In the genomic region with DNA sequence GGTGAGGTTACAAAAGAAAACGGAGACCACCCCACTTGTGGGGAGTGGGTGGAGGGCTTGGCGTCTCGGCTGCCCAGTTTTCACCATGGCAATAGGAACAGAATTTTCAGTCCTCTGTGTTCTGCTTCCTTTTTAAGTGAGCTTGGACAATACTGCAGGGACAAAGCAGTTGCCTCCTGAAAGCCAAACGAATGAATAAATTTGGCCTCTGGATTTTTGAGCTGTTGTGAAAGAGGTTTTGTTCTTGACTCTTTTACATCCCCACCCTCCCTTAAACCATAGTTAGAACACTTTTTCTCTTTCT, we compare ENCODE assay signal across 18 mouse cellular contexts.
DNase-seq lines count a peak whose midpoint lies in the region; ATAC-seq and TF ChIP-seq lines count a peak whose summit lies in the region.
"Had no signal": no experiment of that assay in that cellular context is flagged by ENCODE, and none has a peak within 500 bp of the region (broad histone marks: within the 10 kb centered on the region; RNA-seq: fewer than 3 reads in every experiment).

No protein-coding gene starts in this region.

- WGBS in cerebellum, adult 2 months, result 50% methylated on average over 4 of the region's 4 CpGs
- 8% methylated on average over 4 of the region's 4 CpGs for WGBS in forebrain, embryonic 16.5 days

- TF ChIP-seq POLR2A in cerebellum, adult 2 months (IDR thresholded peaks at IDR 0.05; ENCODE audit: borderline replicate concordance, insufficient read depth, low read length), result no peak

- H3K27ac ChIP-seq in cerebellum, adult 2 months (ENCODE audit: insufficient read depth, low read length), result peak overlapping the region; percentile 58; the same call in 1 of the 2 replicates
- H3K27ac ChIP-seq in forebrain, embryonic 16.5 days (ENCODE audit: low read length), result no peak overlapping the region
- H3K27ac ChIP-seq: left cerebral cortex, adult 2 months; limb, embryonic 12.5 days; macrophage; stomach, embryonic 15.5 days had no signal

- H3K9ac ChIP-seq in forebrain, embryonic 16.5 days (replicated peaks; ENCODE audit: low read depth, low read length), result no peak overlapping the region
- H3K9ac ChIP-seq: limb, embryonic 12.5 days; stomach, embryonic 15.5 days had no signal

- no peaks in the 10 kb centered on the region for H3K36me3 ChIP-seq in forebrain, embryonic 16.5 days (ENCODE audit: control insufficient read depth, insufficient read depth)
- H3K36me3 ChIP-seq: limb, embryonic 12.5 days; stomach, embryonic 15.5 days had no signal

- no peak for DNase-seq in cerebellum, adult 2 months
- DNase-seq in cerebellum, postnatal 4 days (ENCODE audit: low spot score in 2 of 2), result no peak
- peak; percentile 40 for DNase-seq in embryo, embryonic 10 days (ENCODE audit: low spot score)
- DNase-seq in mesoderm, embryonic 11.5 days (ENCODE audit: low read depth, low spot score), result peak; percentile 62
- no peak for DNase-seq in right cerebral cortex, postnatal 36 days (ENCODE audit: low spot score in 2 of 2)
- no peak for DNase-seq in heart, postnatal 14 days
- no peak for DNase-seq in kidney, adult 18-20 months
- DNase-seq: cerebellum, adult 9-10 months; heart, adult 18-20 months; heart, postnatal 10 days; kidney, postnatal 25 days; thymus, postnatal 36 days had no signal

- H3K4me1 ChIP-seq in cerebellum, adult 2 months (ENCODE audit: control insufficient read depth, insufficient read depth, low read length), result peaks cover 34% of the 10 kb centered on the region
- peaks cover 9% of the 10 kb centered on the region; the same call in 1 of the 2 replicates for H3K4me1 ChIP-seq in forebrain, embryonic 16.5 days (replicated peaks; ENCODE audit: control insufficient read depth, insufficient read depth, low read length)

- no peak for TF ChIP-seq CTCF in cerebellum, adult 2 months (IDR thresholded peaks at IDR 0.05; ENCODE audit: borderline replicate concordance, insufficient read depth, low read depth, low read length)

- H3K9me3 ChIP-seq in forebrain, embryonic 16.5 days (ENCODE audit: control insufficient read depth, low read length), result no peaks in the 10 kb centered on the region
- H3K9me3 ChIP-seq: limb, embryonic 12.5 days; stomach, embryonic 15.5 days had no signal

- H3K4me3 ChIP-seq in cerebellum, adult 2 months (replicated peaks; ENCODE audit: insufficient read depth, low read depth, low read length), result no peak overlapping the region
- no peak overlapping the region for H3K4me3 ChIP-seq in forebrain, embryonic 16.5 days (replicated peaks; ENCODE audit: low read length)
- H3K4me3 ChIP-seq: left cerebral cortex, adult 2 months; limb, embryonic 12.5 days; stomach, embryonic 15.5 days had no signal

- H3K27me3 ChIP-seq in cerebellum, adult 2 months (ENCODE audit: control insufficient read depth, insufficient read depth, low read length), result no peaks in the 10 kb centered on the region
- no peaks in the 10 kb centered on the region for H3K27me3 ChIP-seq in forebrain, embryonic 16.5 days (replicated peaks; ENCODE audit: control insufficient read depth, insufficient read depth, low read length)
- H3K27me3 ChIP-seq: limb, embryonic 12.5 days; stomach, embryonic 15.5 days had no signal

- H3K4me2 ChIP-seq in forebrain, embryonic 16.5 days (ENCODE audit: low read length), result no peak overlapping the region
- H3K4me2 ChIP-seq: limb, embryonic 12.5 days; stomach, embryonic 15.5 days had no signal

- intact Hi-C loops in heart, postnatal 14 days (cut with DNase I), result no loop called here

- peak; percentile 52; the same call in 1 of the 2 replicates for ATAC-seq in forebrain, embryonic 16.5 days
- ATAC-seq: intestine, postnatal 0 days had no signal

Comparison
In these comparisons a context has a peak if more than half of its experiments do, and no peak if none do; other contexts are left out.
1. DNase-seq: peak in embryo, embryonic 10 days (single experiment) and mesoderm, embryonic 11.5 days (single experiment); none in cerebellum, adult 2 months (0 of 2), cerebellum, postnatal 4 days (0 of 2), right cerebral cortex, postnatal 36 days (0 of 2), heart, postnatal 14 days (0 of 2) and kidney, adult 18-20 months (single experiment).